Mouse (Mus musculus) kidney, adult 9 months (tissue): ENCODE results near the gene 1600002K03Rik.
A peak's percentile ranks its signal among the peaks of the same experiment; 100 is the strongest.
"Not testable (repeated sequence)": the region's sequence is repeated elsewhere in the genome, so short reads cannot be mapped to it uniquely, and the experiment has no call there.

Experiments used
- DNase-seq: peaks from one replicate; pipeline ENCODE4 v3.0.0; 2022

1600002K03Rik gene

GRCm38 (mm10) chr10:80155277-80155676 is 17.5 kb upstream of the 1600002K03Rik start:
- no peak for DNase-seq

GRCm38 (mm10) chr10:80156002-80156751 is 16.6 kb upstream of the 1600002K03Rik start:
- DNase-seq = peak; percentile 19

- no peak for DNase-seq
Observed at GRCm38 (mm10) chr10:80156752-80157053, 16.0 kb upstream of the 1600002K03Rik start.

- no peak for DNase-seq
Observed at GRCm38 (mm10) chr10:80157141-80157929, 15.4 kb upstream of the 1600002K03Rik start.

GRCm38 (mm10) chr10:80158307-80158986 is 14.3 kb upstream of the 1600002K03Rik start:
- peak; percentile 75 for DNase-seq

- peak; percentile 75 for DNase-seq
Observed at GRCm38 (mm10) chr10:80159021-80159560, 13.7 kb upstream of the 1600002K03Rik start.

- DNase-seq = peak; percentile 99
Observed at GRCm38 (mm10) chr10:80159561-80160454, 12.9 kb upstream of the 1600002K03Rik start.

GRCm38 (mm10) chr10:80160455-80161371 is 12.0 kb upstream of the 1600002K03Rik start:
- DNase-seq = peak; percentile 99

- DNase-seq = peak; percentile 66
Observed at GRCm38 (mm10) chr10:80161522-80162242, 11.1 kb upstream of the 1600002K03Rik start.

GRCm38 (mm10) chr10:80162243-80162608 is 10.5 kb upstream of the 1600002K03Rik start:
- peak; percentile 12 for DNase-seq

- peak; percentile 26 for DNase-seq
Observed at GRCm38 (mm10) chr10:80162716-80163299, 9.9 kb upstream of the 1600002K03Rik start.

- DNase-seq = peak; percentile 36
Observed at GRCm38 (mm10) chr10:80163721-80164120, 9.0 kb upstream of the 1600002K03Rik start.

GRCm38 (mm10) chr10:80164161-80164997 is 8.4 kb upstream of the 1600002K03Rik start:
- DNase-seq = peak; percentile 50

- DNase-seq = peak; percentile 99
Observed at GRCm38 (mm10) chr10:80164998-80165344, 7.8 kb upstream of the 1600002K03Rik start.

- peak; percentile 66 for DNase-seq
Observed at GRCm38 (mm10) chr10:80165392-80166128, 7.2 kb upstream of the 1600002K03Rik start, which contains the start of gene Cirbp. Cirbp (plus strand) TSS chr10:80165985.

- not testable (repeated sequence) for DNase-seq
Observed at GRCm38 (mm10) chr10:80166136-80166535, 6.6 kb upstream of the 1600002K03Rik start.

- DNase-seq = peak; percentile 98
Observed at GRCm38 (mm10) chr10:80167460-80168037, 5.2 kb upstream of the 1600002K03Rik start.
